Mouse (Mus musculus) inflammation-experienced regulatory T-cells, adult 6 months (primary cell): ENCODE results near the gene Obp2a. TPM values are rescaled to one million over a fixed set of nuclear protein-coding genes. Genes with fewer than 3 reads are reported as not detected.
"Not testable (repeated sequence)": the region's sequence is repeated elsewhere in the genome, so short reads cannot be mapped to it uniquely, and the experiment has no call there.

ENCODE experiments used
- ATAC-seq: one replicate; pipeline ENCODE4 v1.8.0; 2017
- polyA plus RNA-seq, 3 experiments: library from polyadenylated mRNA; unstranded; fragments of 100-300 nt; shearing (Covaris generic); gene quantifications; one replicate each; pipeline ENCODE4 v1.2.1; 2017

Gene Obp2a
- polyA plus RNA-seq, 3 experiments from 2014 or later, result not detected

DNA sequence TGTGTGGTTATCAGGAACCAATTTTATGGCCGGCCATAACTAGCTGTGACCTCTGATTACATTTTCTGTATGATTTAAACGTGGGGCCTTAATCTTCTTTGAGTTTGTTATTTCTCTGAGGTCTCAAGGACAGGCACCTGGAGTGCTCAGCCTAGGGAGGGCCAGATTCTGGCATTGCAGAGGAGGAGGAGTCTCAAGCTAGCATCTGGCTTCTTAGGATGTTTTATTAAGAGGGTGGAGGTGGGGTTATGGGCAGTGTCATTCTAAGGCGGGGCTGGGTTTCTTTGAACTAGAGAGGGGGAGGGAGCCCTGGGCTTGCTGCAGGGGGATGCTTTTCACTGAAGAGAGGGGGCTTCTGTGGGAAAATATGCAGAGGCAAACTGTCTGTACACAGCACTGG is 11.8 kb downstream of the Obp2a start:
- not testable (repeated sequence) for ATAC-seq

DNA sequence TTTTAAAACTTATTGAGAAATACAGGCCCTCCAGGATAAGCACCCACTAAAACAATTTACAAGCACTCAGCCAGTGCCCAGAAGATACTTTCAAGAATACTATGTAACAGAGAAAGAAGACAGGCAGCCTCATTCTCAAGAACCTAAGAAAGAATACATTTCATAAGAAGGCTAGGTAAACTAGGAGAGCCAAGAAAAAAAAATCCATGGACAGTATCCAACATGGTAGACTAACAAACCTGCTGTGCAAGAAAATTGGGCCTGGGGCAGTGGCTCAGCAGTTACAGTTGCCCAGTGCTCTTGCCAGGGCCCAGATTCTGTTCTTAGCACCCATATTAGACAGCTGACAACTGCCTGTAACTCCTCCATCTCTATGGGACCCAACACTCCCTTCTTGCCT is 17.4 kb downstream of the Obp2a start:
- ATAC-seq, result no peak

DNA sequence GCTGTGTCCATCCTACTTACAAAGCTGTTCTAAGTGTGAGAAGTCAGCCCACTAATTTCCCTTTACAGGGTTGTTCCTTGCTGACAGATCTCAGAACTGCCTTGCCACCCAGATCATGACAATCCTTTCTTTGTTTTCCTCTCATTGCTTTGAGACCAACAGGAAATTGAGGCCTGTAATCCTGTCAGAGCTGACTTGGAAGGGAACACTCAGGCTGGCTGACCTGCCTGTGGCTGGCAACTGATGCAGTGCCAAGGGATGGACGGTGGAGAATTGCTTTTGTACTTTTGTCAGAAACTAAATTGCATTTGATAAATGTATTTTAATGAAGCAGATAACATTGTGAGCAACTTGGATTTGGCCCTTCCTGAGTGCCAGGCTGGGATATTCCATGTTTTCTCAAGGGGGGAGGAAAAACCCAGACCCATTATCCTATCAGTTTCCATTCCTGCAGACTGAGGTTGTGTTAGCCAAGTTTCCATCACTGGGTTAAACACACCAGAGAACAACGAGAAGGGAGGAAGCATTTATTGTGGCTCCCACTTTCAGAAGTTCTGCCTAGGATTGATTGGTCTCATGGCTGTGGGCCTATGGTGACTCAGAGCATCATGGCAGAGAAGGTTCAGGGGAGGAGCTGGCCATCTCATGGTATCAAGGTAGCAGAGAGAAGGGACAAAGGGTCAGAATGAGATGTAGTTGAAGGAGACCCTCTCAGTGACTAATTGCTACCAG is 33.5 kb downstream of the Obp2a start:
- no peak for ATAC-seq

DNA sequence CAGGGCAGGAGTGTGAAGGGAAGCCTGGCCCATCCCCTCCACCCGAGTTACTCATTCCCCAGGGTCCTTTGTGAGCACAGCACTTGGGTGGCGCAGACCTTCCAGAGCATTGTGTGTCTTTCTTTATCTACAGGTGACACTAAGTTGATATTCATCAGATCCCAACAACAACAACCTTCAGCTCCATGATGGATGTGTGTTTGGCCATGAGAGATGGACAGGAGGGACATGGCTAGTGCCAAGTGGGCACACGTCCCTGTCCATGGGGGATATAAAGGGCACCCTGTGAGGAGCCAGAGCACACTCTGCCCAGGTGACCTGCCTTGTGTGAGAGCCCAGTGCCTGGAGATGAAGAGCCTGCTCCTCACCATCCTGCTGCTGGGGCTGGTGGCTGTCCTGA is 36.9 kb downstream of the Obp2a start, which contains the start of gene Obp2b:
Gene Obp2b (plus strand): TSS at position 301 of the 400 bp plus-strand sequence.
- not testable (repeated sequence) for ATAC-seq

DNA sequence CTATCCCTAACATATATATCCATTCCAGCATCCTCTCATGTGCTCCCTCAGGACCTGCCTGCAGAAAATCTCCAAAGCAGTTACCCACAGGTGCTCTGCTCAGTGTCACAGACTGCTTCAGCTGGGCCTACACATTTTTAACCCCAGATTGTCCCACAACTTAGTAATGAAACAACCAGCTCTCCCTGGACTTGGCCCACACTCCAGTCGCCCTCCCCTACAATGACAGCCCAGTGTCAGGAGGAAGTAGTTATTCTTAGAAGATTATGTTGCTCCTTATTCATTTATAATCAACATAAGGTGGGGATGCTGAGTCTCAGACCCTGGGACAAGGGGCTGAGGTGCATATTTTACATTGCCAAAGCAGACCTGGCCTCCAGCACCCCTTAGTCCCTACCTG is 41.8 kb downstream of the Obp2a start:
- no peak for ATAC-seq

Other genes with a start within 250 kb of the Obp2a start
- 1 to 10 TPM; 1.2 to 1.9 (median 1.6) TPM for gene Clic3, start 243.2 kb upstream of the Obp2a start, polyA plus RNA-seq
- 10 to 100 TPM; 70.4 to 92.1 (median 89.2) TPM for gene Paxx, start 238.9 kb upstream of the Obp2a start, polyA plus RNA-seq
- gene Ptgds, start 230.0 kb upstream of the Obp2a start, polyA plus RNA-seq, result not detected
- gene Lcn12, start 206.1 kb upstream of the Obp2a start, polyA plus RNA-seq, result not detected
- gene Fbxw5, start 199.3 kb upstream of the Obp2a start, polyA plus RNA-seq, result 10 to 100 TPM; 49.1 to 88.0 (median 76.8) TPM
- gene C8g, start 198.3 kb upstream of the Obp2a start, polyA plus RNA-seq, result 1 to 10 TPM; 2.1 to 5.1 (median 3.4) TPM
- gene Traf2, start 153.1 kb upstream of the Obp2a start, polyA plus RNA-seq, result 10 to 100 TPM; 74.8 to 85.3 (median 76.1) TPM
- 100 to 1,000 TPM; 246 to 394 (median 269) TPM for gene Edf1, start 142.2 kb upstream of the Obp2a start, polyA plus RNA-seq
- gene Mamdc4, start 125.2 kb upstream of the Obp2a start, polyA plus RNA-seq, result 1 to 10 TPM in 2 of 3 experiments, under 1 TPM in 1; 0.85 to 2.2 (median 1.3) TPM
- 10 to 100 TPM; 37.0 to 64.3 (median 56.2) TPM for gene Phpt1, start 124.8 kb upstream of the Obp2a start, polyA plus RNA-seq
- gene Ajm1, start 118.3 kb upstream of the Obp2a start, polyA plus RNA-seq, result under 1 TPM in 1 of 3 experiments, not detected in 2; 0.07 TPM
- 10 to 100 TPM; 14.0 to 28.3 (median 18.0) TPM for gene Rabl6, start 91.5 kb upstream of the Obp2a start, polyA plus RNA-seq
- not detected for gene Ccdc183, start 82.4 kb upstream of the Obp2a start, polyA plus RNA-seq
- gene Tmem141, start 78.0 kb upstream of the Obp2a start, polyA plus RNA-seq, result 1 to 10 TPM in 2 of 3 experiments, under 1 TPM in 1; 0.80 to 2.2 (median 1.1) TPM
- gene Fcna, start 72.0 kb upstream of the Obp2a start, polyA plus RNA-seq, result under 1 TPM in 1 of 3 experiments, not detected in 2; 0.96 TPM
- gene Lcn8, start 46.9 kb upstream of the Obp2a start, polyA plus RNA-seq, result not detected
- gene Lcn5, start 42.1 kb upstream of the Obp2a start, polyA plus RNA-seq, result not detected
- gene Lcn6, start 23.3 kb upstream of the Obp2a start, polyA plus RNA-seq, result not detected
- gene Lcn10, start 17.3 kb upstream of the Obp2a start, polyA plus RNA-seq, result 1 to 10 TPM in 2 of 3 experiments, not detected in 1; 1.1 to 1.4 TPM
- gene Bmyc, start 6.7 kb downstream of the Obp2a start, polyA plus RNA-seq, result 100 to 1,000 TPM in 1 of 3 experiments, 10 to 100 TPM in 2; 31.0 to 105 (median 84.4) TPM
- gene Obp2b, start 37.0 kb downstream of the Obp2a start, polyA plus RNA-seq, result not detected
- not detected for gene Lcn3, start 65.5 kb downstream of the Obp2a start, polyA plus RNA-seq
- gene Lcn11, start 77.0 kb downstream of the Obp2a start, polyA plus RNA-seq, result not detected
- gene Gm13539, start 82.2 kb downstream of the Obp2a start, polyA plus RNA-seq, result not detected
- not detected for gene Glt6d1, start 115.8 kb downstream of the Obp2a start, polyA plus RNA-seq
- gene Lcn9, start 123.1 kb downstream of the Obp2a start, polyA plus RNA-seq, result not detected
- gene Sohlh1, start 147.2 kb downstream of the Obp2a start, polyA plus RNA-seq, result under 1 TPM in 2 of 3 experiments, not detected in 1; 0.46 to 0.52 TPM
- gene Kcnt1, start 163.7 kb downstream of the Obp2a start, polyA plus RNA-seq, result not detected